Mouse (Mus musculus) forebrain, embryonic 10.5 days (tissue): Measurements from ENCODE around the gene Hist1h3h. TPM values are rescaled to one million over a fixed set of nuclear protein-coding genes. Genes with fewer than 3 reads are reported as not detected.

Experiments used
- microRNA-seq: library from miRNA; unstranded; fragments of <30 nt; microRNA quantifications from one replicate; pipeline ENCODE4, GENCODE M21; 2017
- polyA plus RNA-seq: library from polyadenylated mRNA; unstranded; fragments of >200 nt; fragmentation: Nextera tagmentation; extraction: Ambion mirVana; gene quantifications from 2 replicates; pipeline ENCODE4 v1.2.1, GENCODE M21; 2016

Hist1h3h gene
- polyA plus RNA-seq, 1 experiment from 2014 or later, result 11.1 TPM

Small RNA genes lying within 50 kb of the gene (microRNA-seq; reads per million reads assigned to microRNA genes)
- not detected for gene Gm44357
- not detected for gene Gm44367
- not detected for gene Gm44454

Other genes with a start within 250 kb of the Hist1h3h start
- gene Nkapl, start 249.2 kb upstream of the Hist1h3h start, polyA plus RNA-seq, result 2.5 and 3.2 TPM in 2 replicates
- gene Zkscan4, start 238.8 kb upstream of the Hist1h3h start, polyA plus RNA-seq, result 3.7 and 4.0 TPM in 2 replicates
- 1.1 TPM in 1 of 2 replicates, not detected in the other for gene Gm10065, start 238.2 kb upstream of the Hist1h3h start, polyA plus RNA-seq
- 0.29 and 0.31 TPM in 2 replicates for gene AK157302, start 222.4 kb upstream of the Hist1h3h start, polyA plus RNA-seq
- gene Gm11273, start 216.2 kb upstream of the Hist1h3h start, polyA plus RNA-seq, result 4.7 and 6.9 TPM in 2 replicates
- gene Zkscan8, start 186.5 kb upstream of the Hist1h3h start, polyA plus RNA-seq, result 7.0 and 9.1 TPM in 2 replicates
- gene Olfr1366, start 174.9 kb upstream of the Hist1h3h start, polyA plus RNA-seq, result 0.15 and 0.20 TPM in 2 replicates
- not detected in 2 replicates for gene Olfr1535, start 157.8 kb upstream of the Hist1h3h start, polyA plus RNA-seq
- gene Olfr1364, start 135.9 kb upstream of the Hist1h3h start, polyA plus RNA-seq, result not detected in 2 replicates
- not detected in 2 replicates for gene Olfr1362, start 103.6 kb upstream of the Hist1h3h start, polyA plus RNA-seq
- not detected in 2 replicates for gene Olfr11, start 75.1 kb upstream of the Hist1h3h start, polyA plus RNA-seq
- not detected in 2 replicates for gene Olfr1361, start 54.3 kb upstream of the Hist1h3h start, polyA plus RNA-seq
- not detected in 2 replicates for gene Olfr1360, start 40.3 kb upstream of the Hist1h3h start, polyA plus RNA-seq
- not detected in 2 replicates for gene Olfr1359, start 19.5 kb upstream of the Hist1h3h start, polyA plus RNA-seq
- gene Hist1h2bl, start 1.5 kb upstream of the Hist1h3h start, polyA plus RNA-seq, result 1.5 and 2.0 TPM in 2 replicates
- 11.9 and 12.0 TPM in 2 replicates for gene Hist1h2ai, start 1.2 kb upstream of the Hist1h3h start, polyA plus RNA-seq
- 5.3 and 5.6 TPM in 2 replicates for gene Hist1h2bm, start 4.4 kb downstream of the Hist1h3h start, polyA plus RNA-seq
- 0.97 and 1.8 TPM in 2 replicates for gene Hist1h4j, start 17.4 kb downstream of the Hist1h3h start, polyA plus RNA-seq
- 1.8 and 5.8 TPM in 2 replicates for gene Hist1h4k, start 32.8 kb downstream of the Hist1h3h start, polyA plus RNA-seq
- 17.5 and 18.1 TPM in 2 replicates for gene Hist1h2ak, start 36.2 kb downstream of the Hist1h3h start, polyA plus RNA-seq
- gene Hist1h2bn, start 36.5 kb downstream of the Hist1h3h start, polyA plus RNA-seq, result 1.6 and 1.8 TPM in 2 replicates
- 37.0 and 43.0 TPM in 2 replicates for gene Hist1h1b, start 63.0 kb downstream of the Hist1h3h start, polyA plus RNA-seq
- 120 and 124 TPM in 2 replicates for gene Hist1h3i, start 65.7 kb downstream of the Hist1h3h start, polyA plus RNA-seq
- 11.9 and 17.4 TPM in 2 replicates for gene Hist1h2an, start 69.6 kb downstream of the Hist1h3h start, polyA plus RNA-seq
- gene Hist1h2bp, start 69.8 kb downstream of the Hist1h3h start, polyA plus RNA-seq, result 4.3 and 4.8 TPM in 2 replicates
- gene Hist1h2bq, start 92.5 kb downstream of the Hist1h3h start, polyA plus RNA-seq, result 19.8 and 21.9 TPM in 2 replicates
- 4.2 TPM in 1 of 2 replicates, not detected in the other for gene Hist1h2ao, start 92.8 kb downstream of the Hist1h3h start, polyA plus RNA-seq
- gene Hist1h4m, start 94.1 kb downstream of the Hist1h3h start, polyA plus RNA-seq, result not detected in 2 replicates
- 9.3 and 9.4 TPM in 2 replicates for gene Hist1h4n, start 114.5 kb downstream of the Hist1h3h start, polyA plus RNA-seq
- gene Hist1h2ap, start 115.8 kb downstream of the Hist1h3h start, polyA plus RNA-seq, result 6,723 and 6,843 TPM in 2 replicates
- 20.1 and 23.1 TPM in 2 replicates for gene Hist1h2br, start 116.1 kb downstream of the Hist1h3h start, polyA plus RNA-seq
- 24.3 and 26.8 TPM in 2 replicates for gene Zfp184, start 227.4 kb downstream of the Hist1h3h start, polyA plus RNA-seq